Mouse (Mus musculus) heart, postnatal 0 days (tissue): ENCODE measurements around the gene Kif28.

Experiments
- CTCF ChIP-seq: IDR thresholded peaks from 2 replicates; pipeline ENCODE4 v1.5.1; 2016; ENCODE audit warnings: antibody characterized with exemption, control low read depth, low read depth
- EP300 ChIP-seq: IDR thresholded peaks from 2 replicates; pipeline ENCODE4 v1.6.1; 2016; ENCODE audit warnings: antibody characterized with exemption, low read depth

- TF ChIP-seq CTCF (no peak), EP300 (no peak)
These were observed 39.9 kb downstream of the Kif28 start for GRCm38 (mm10) chr1:179705154-179705553.
